Mouse (Mus musculus): ENCODE measurements around the gene Npy2r.

GRCm38 (mm10) chr3:82549932-82550331 is 2.0 kb upstream of the Npy2r start:
- TF ChIP-seq MYOG (IDR thresholded peaks at IDR 0.05; ENCODE audit: control insufficient read depth in 1 of 3, insufficient read depth in 1 of 3, insufficient read length in 2 of 3, low read depth in 2 of 3): no peak
- TF ChIP-seq TCF12 (IDR thresholded peaks at IDR 0.05; ENCODE audit: insufficient read depth, poor library complexity, severe bottlenecking): no peak
- TF ChIP-seq MAX (IDR thresholded peaks at IDR 0.05; ENCODE audit: low read depth): no peak
- TF ChIP-seq E2F4 (IDR thresholded peaks at IDR 0.05; ENCODE audit: insufficient read depth): no peak
- TF ChIP-seq CEBPB (IDR thresholded peaks at IDR 0.05; ENCODE audit: insufficient read depth, poor library complexity, severe bottlenecking): no peak
